Mouse (Mus musculus): ENCODE data around the gene Gnptab.

DNA sequence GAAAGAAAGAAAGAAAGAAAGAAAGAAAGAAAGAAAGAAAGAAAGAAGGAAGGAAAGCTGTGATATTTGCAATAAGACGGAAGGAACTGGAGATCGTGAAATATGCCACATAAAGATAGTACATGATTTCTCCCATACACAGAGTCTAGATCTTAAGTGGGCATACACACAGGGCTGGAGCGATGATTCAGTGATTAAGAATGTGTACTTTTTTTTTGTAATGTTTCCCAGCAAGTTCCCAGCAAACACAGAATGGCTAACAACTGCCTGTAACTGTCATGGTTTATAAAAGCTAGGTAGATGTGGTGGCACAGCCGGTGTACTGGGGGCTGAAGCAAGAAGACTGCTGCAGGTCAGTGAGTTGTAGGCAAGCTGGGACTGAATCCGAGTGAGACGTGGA is 73.1 kb downstream of the Gnptab start:
- TF ChIP-seq POLR2A (IDR thresholded peaks at IDR 0.05; ENCODE audit: insufficient read length, low read depth): no peak
- TF ChIP-seq POLR2AphosphoS2 (IDR thresholded peaks at IDR 0.05; ENCODE audit: insufficient read length, low read depth): no peak
- no peak for TF ChIP-seq MAX (IDR thresholded peaks at IDR 0.05; ENCODE audit: low read depth)
- TF ChIP-seq SRF (IDR thresholded peaks at IDR 0.05; ENCODE audit: control insufficient read depth, insufficient read length, low read depth): no peak
- TF ChIP-seq USF1 (IDR thresholded peaks at IDR 0.05; ENCODE audit: low read depth): no peak
- TF ChIP-seq REST (IDR thresholded peaks at IDR 0.05; ENCODE audit: insufficient read depth, insufficient read length): no peak

Measured in myocyte (in vitro differentiated cells).